Mouse (Mus musculus) large intestine, adult 2 months (tissue): ENCODE measurements around the gene Rassf3. TPM values are rescaled to one million over a fixed set of nuclear protein-coding genes. Genes with fewer than 3 reads are reported as not detected.

Experiments
- DNase-seq: peaks from one replicate; pipeline ENCODE4 v3.0.0-alpha.2; 2012; ENCODE audit warnings: low read depth, low spot score
- WGBS: fragments of 180-500 bp; shearing (Covaris S2); methylation state at CpG from one replicate; pipeline ENCODE4 v1.1.7; 2018; 5-methylcytosine and 5-hydroxymethylcytosine counted together
- polyA plus RNA-seq: library from polyadenylated mRNA; depleted of rRNA; stranded (reverse); fragments of >200 nt; gene quantifications from 2 replicates; pipeline ENCODE4 v1.2.3, GENCODE M21; 2012

Gene Rassf3
- polyA plus RNA-seq, 1 experiment: 31.0 TPM

- 28% methylated on average over 22 of the region's 22 CpGs for WGBS
- DNase-seq: peak; percentile 62
These were observed 56.3 kb downstream of the Rassf3 start for GRCm38 (mm10) chr10:121419640-121420470.

- 90% methylated on average over 14 of the region's 14 CpGs for WGBS
- DNase-seq: no peak
These were observed 57.3 kb downstream of the Rassf3 start for GRCm38 (mm10) chr10:121418835-121419234.

DNA sequence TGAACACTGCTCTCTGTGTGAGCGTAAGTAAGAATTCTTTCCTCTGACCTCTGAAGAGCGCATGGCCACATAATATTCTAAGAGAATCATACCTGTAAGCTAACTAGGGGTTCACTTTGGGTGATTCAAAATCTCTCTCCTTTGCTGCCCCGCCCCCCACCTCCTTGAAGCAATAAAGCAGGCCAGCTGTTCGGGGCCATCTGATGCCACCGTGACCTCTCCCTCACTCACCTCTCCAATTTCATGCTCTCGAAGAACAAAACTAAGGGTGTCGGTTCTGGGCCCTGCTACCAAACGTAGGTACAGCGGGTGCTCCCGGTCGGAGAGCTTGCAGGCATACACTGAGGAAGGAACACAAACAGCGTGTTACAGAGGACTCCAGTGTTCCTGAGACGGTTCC, 62.0 kb downstream of the Rassf3 start:
- WGBS: 76% methylated on average over 13 of the region's 13 CpGs
- no peak for DNase-seq

DNA sequence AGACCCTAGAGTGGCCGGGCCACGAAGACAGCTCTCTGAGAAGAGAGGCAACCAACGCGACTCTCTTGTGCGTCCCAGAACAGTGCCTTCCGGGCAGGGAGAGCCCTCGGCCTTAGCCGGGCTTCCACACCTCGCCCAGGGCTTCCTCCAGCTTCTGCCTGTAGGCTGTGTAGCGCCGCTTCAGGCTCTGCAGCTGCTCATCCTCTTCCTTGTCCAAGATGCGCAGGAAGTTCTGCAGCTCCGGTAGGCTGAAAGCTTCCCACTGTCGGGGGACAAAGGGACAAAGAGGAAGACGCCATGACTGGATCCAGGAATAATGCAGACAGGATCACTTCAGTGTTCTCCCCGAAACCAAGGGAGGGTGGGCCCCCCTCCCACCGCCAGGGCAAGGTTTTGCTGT, 63.3 kb downstream of the Rassf3 start:
- DNase-seq: no peak
- WGBS: 90% methylated on average over 17 of the region's 17 CpGs

GRCm38 (mm10) chr10:121411721-121412455, 64.3 kb downstream of the Rassf3 start:
- WGBS: 70% methylated on average over 11 of the region's 11 CpGs
- no peak for DNase-seq

DNA sequence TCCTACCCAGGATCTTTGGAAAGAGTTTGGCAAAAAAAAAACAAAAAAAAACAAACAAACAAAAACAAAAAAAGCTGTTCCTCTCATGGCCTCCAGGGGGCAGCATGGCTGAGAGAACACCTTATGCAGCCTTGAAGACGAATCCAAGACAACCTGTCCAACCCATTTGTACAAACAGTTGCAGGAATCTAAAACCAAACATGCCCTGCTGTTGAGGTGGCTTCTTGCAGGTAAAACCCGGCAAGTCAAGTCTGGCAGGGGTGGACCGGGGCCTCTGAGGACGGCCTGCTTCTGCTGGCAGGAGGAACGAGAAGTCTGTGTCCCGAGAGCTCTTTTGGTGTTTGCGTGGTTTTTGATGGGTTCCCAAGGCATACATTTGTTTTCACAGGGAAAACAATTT, 66.4 kb downstream of the Rassf3 start:
- no peak for DNase-seq
- 30% methylated on average over 7 of the region's 7 CpGs for WGBS

DNA sequence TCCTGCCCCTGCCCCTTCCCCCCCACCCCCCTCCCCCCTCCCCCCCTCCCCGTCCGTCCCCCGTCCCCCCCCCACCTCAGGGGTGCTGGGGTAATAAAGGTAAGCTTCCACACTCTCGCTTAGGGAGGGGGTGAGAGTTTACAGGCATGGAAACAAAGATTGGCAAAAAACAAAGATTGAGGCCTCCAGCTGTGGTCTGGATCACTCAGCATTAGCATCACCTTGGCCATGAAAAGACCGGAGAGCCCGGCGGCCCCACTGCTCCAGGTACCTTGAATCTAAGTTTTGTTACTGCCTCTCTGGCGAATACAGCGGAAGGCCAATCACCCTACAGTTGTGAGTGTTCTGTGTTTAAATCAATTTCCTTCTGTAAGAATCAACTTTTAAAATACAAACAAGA, 72.2 kb downstream of the Rassf3 start:
- WGBS: 72% methylated on average over 6 of the region's 9 CpGs
- DNase-seq: no peak

GRCm38 (mm10) chr10:121403104-121403503, 73.0 kb downstream of the Rassf3 start:
- WGBS: 79% methylated on average over 9 of the region's 9 CpGs
- DNase-seq: no peak

GRCm38 (mm10) chr10:121401005-121401404, 75.1 kb downstream of the Rassf3 start:
- DNase-seq: no peak
- WGBS: 79% methylated on average over 7 of the region's 7 CpGs

GRCm38 (mm10) chr10:121398599-121398998, 77.5 kb downstream of the Rassf3 start:
- DNase-seq: no peak
- 62% methylated on average over 7 of the region's 7 CpGs for WGBS

GRCm38 (mm10) chr10:121395542-121396176, 80.5 kb downstream of the Rassf3 start:
- no peak for DNase-seq

DNA sequence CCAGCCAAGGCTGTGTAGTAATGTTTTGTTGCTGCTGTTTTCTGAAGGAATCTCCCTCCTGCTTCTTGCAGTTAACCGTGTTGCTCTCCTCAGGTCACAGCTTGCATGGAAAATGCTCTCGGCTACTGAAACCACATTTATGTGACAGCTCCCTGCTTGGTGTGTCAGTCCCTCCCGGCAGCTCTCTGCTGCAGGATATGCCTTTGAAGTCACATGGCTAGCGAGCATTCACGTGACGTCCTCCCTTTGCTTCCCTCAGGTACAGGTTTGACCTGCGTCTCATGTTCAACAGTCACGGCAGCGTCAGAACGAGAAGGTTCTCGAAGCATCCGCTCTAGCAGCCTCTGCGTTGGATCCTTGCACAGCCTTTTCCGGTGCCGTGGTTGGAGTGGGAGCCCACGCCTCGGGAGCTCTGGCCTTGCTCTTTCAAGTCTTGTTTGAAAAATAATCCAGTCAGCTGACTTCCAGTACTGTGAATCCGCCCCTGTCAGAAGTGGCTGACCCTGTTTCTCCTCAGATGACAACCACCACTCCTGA, 81.3 kb downstream of the Rassf3 start:
- DNase-seq: no peak
- 84% methylated on average over 18 of the region's 18 CpGs for WGBS

More at GRCm38 (mm10) chr10:121395542-121396176, 80.5 kb downstream of the Rassf3 start:
- WGBS: 76% methylated on average over 20 of the region's 20 CpGs

DNA sequence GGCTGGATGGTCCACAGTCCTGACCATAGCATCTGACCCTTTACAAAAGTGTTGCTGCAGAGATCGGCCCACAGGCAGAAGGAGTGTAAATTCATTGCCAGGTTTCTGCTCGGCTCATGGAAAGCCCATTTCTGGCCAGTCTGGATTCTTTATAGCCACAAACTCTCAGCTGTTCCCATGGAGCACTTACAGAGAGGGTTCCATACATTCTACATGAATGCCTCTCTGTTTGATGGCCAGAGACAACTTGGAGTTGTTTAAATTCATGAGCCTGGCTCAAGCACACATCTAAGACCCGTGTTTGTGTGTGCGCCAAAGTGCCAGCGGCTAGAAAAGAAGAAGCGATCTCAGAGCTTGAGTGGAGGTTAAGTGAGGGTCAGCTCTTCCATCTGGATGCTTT, 81.9 kb downstream of the Rassf3 start:
- no peak for DNase-seq
- 83% methylated on average over 6 of the region's 6 CpGs for WGBS

DNA sequence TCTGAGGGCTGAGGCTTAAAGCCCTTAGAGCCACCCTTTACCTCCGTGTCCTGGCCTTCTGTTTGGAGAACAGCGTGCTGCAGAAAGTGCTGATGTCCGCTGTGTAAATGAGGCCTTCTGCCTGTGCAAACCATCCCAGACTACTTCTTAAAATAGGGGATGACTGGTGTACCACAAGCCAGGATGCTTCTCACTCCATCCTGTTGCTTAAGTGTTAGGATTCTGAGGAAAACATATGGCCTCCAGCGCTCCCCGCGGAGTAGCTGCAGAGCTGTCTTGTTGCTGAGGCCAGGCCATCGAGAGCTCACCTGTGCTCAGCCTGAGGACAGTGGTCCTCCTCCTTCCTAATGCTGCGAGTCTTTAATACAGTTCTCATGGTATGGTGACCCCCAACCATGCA, 84.2 kb downstream of the Rassf3 start:
- DNase-seq: no peak
- WGBS: 92% methylated on average over 8 of the region's 8 CpGs

DNA sequence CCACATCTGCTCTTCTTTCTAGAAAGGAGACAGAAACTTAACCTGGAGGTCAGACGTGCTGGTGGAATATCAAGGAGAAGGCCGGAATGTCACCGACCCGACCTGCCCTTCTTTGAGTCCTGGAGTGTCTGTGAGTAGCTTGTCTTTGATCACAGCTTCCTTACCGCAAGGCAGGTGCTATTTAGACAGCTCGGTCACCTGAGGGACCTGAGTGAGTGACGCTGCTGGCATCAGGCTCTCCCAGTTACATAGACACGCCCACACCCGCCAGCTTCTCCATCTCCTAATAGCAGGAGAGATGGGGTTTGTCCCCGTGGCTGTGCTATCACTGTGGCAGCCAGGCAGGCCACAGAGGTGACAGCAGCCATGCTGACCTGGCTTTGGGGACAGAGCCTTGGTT, 85.5 kb downstream of the Rassf3 start:
- WGBS: 63% methylated on average over 10 of the region's 10 CpGs

GRCm38 (mm10) chr10:121386347-121386746, 89.8 kb downstream of the Rassf3 start:
- DNase-seq: no peak
- 66% methylated on average over 9 of the region's 9 CpGs for WGBS

More for the DNA sequence above, 85.5 kb downstream of the Rassf3 start:
- no peak for DNase-seq

DNA sequence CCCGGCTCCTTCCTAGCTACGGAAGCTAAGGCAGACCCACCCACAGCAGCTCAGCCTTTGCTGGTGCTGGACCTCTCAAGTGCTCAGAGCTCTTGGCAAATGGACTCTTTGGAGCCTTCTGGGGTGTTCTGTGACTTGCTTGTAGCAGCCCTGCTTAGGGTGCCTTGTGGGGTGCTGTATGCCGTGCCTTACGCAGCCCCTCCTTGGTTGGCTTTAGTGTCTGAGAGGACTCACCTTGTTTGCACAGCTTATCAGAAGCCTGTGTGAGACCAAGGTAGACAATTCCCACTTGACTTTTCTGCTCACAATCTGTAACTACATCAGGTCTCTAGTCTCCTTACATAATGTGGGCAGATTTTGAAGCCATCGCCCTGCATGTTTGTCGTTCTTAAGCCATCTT, 90.5 kb downstream of the Rassf3 start:
- no peak for DNase-seq
- 78% methylated on average over 6 of the region's 6 CpGs for WGBS

DNA sequence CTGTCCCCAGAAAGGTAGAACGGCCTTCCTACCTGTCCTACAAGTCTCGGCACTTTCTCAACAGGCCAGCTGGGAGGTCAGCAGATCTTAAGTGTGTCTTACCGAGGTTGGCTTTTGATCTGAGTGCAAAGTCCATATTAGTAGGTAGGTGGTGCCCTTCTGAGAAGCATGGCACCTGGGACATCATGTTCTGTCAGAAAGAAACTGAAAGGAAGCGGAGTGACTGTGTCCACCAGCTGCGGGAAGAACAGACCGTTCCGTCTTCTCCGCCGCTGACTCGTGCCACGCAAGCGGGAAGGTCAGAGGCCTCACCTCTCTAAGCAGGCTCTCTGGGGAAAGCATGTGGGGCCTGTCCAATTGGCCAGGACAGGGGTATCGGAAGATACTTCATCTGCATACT, 91.4 kb downstream of the Rassf3 start:
- 54% methylated on average over 13 of the region's 13 CpGs for WGBS
- peak; percentile 65 for DNase-seq

GRCm38 (mm10) chr10:121381280-121381679, 94.9 kb downstream of the Rassf3 start:
- no peak for DNase-seq
- WGBS: 92% methylated on average over 18 of the region's 18 CpGs

GRCm38 (mm10) chr10:121379387-121379786, 96.8 kb downstream of the Rassf3 start:
- no peak for DNase-seq
- over 99% methylated on average over 3 of the region's 3 CpGs for WGBS
